In genomic region chr14:46971802-46972201, GRCm38 (mm10) we compare ENCODE assay signal across 23 mouse cellular contexts.
DNase-seq lines count a peak whose midpoint lies in the region; TF ChIP-seq lines count a peak whose summit lies in the region.
"Had no signal": no experiment of that assay in that cellular context is flagged by ENCODE, and none has a peak within 500 bp of the region (broad histone marks: within the 10 kb centered on the region; RNA-seq: fewer than 3 reads in every experiment).

No protein-coding gene starts in this region.

- TF ChIP-seq CTCF in C2C12 (IDR thresholded peaks at IDR 0.05; ENCODE audit: control insufficient read depth, insufficient read depth, insufficient read length), result no peak

- intact Hi-C loops in heart, postnatal 25 days (cut with DNase I), result no loop called here

- peaks cover 96% of the 10 kb centered on the region for H3K79me2 ChIP-seq in C2C12 (ENCODE audit: control insufficient read depth, insufficient read depth)

- H3K36me3 ChIP-seq in C2C12 (ENCODE audit: control insufficient read depth, insufficient read depth), result peaks cover 13% of the 10 kb centered on the region
- H3K36me3 ChIP-seq: G1E had no signal

- H3K4me3 ChIP-seq in C2C12 (ENCODE audit: insufficient read depth, poor library complexity, severe bottlenecking), result no peak overlapping the region

- H3ac ChIP-seq in C2C12 (ENCODE audit: control insufficient read depth, insufficient read length, low read depth), result no peak overlapping the region

- H3K79me3 ChIP-seq in C2C12 (ENCODE audit: low read depth), result peaks cover 34% of the 10 kb centered on the region

- no peaks in the 10 kb centered on the region for H3K27me3 ChIP-seq in C2C12 (ENCODE audit: control insufficient read depth, insufficient read depth, insufficient read length)
- H3K27me3 ChIP-seq: CH12.LX, Patski had no signal

- DNase-seq in heart, adult 11 months, result peak; percentile 62
- no peak for DNase-seq in heart, postnatal 25 days (ENCODE audit: low spot score)
- peak; percentile 53 for DNase-seq in 3T3-L1 (ENCODE audit: low read depth, low spot score)
- peak; percentile 27 for DNase-seq in NIH3T3 (ENCODE audit: low read depth)
- DNase-seq in spleen, postnatal 36 days (ENCODE audit: low spot score in 2 of 2), result no peak
- no peak for DNase-seq in retina, embryonic 14.5 days (ENCODE audit: low spot score)
- DNase-seq in gastrocnemius, adult 8-10 months (ENCODE audit: low spot score in 2 of 2), result no peak
- DNase-seq: adrenal gland, adult 2 months; adrenal gland, adult 8-10 months; adrenal gland, postnatal 10 days; adrenal gland, postnatal 14 days; adrenal gland, postnatal 25 days; adrenal gland, postnatal 36 days; B cell, adult 2 months; cerebellum, adult 11 months; cerebellum, adult 11-12 months; cerebellum, adult 18-20 months; cerebellum, adult 2 months; cerebellum, adult 8-10 months had no signal

TF ChIP-seq in C2C12, 6 proteins besides CTCF, POLR2A, EP300 and RAD21:
- TF ChIP-seq MAX (IDR thresholded peaks at IDR 0.05) (peak; percentile 56), FOSL1 (IDR thresholded peaks at IDR 0.05; ENCODE audit: insufficient read depth, low read length, poor library complexity, severe bottlenecking) (no peak), MYOD1 (IDR thresholded peaks at IDR 0.05; ENCODE audit: control insufficient read depth, insufficient read length, low read depth) (peak; percentile 11)

Comparison
In these comparisons a context has a peak if more than half of its experiments do, and no peak if none do; other contexts are left out.
1. DNase-seq: peak in heart, adult 11 months (single experiment), 3T3-L1 (single experiment) and NIH3T3 (single experiment); none in heart, postnatal 25 days (single experiment), spleen, postnatal 36 days (0 of 2), retina, embryonic 14.5 days (single experiment) and gastrocnemius, adult 8-10 months (0 of 2).